Mouse (Mus musculus) cerebellum, adult 2 months (tissue): Measurements from ENCODE around the gene Gpcpd1. TPM values are rescaled to one million over a fixed set of nuclear protein-coding genes. Genes with fewer than 3 reads are reported as not detected.

Source experiments
- DNase-seq, 2 experiments: peaks; one replicate each; pipeline ENCODE4 v3.0.0; 2021
- H3K27ac ChIP-seq: fragments of 200-500 bp; 2 replicates; pipeline ENCODE4 v1.5.1; 2012; ENCODE audit warnings: low read length, control low read depth, inconsistent platforms; ENCODE audit not compliant: insufficient read depth
- H3K27me3 ChIP-seq: fragments of 200-500 bp; 2 replicates; pipeline ENCODE4 v1.6.1; 2012; ENCODE audit warnings: inconsistent platforms, mild to moderate bottlenecking, low read length, moderate library complexity; ENCODE audit not compliant: control insufficient read depth, insufficient read depth
- H3K4me1 ChIP-seq: fragments of 200-500 bp; 2 replicates; pipeline ENCODE4 v1.6.1; 2011; ENCODE audit warnings: low read length; ENCODE audit not compliant: control insufficient read depth, insufficient read depth
- H3K4me3 ChIP-seq: fragments of 200-500 bp; replicated peaks from 2 replicates; pipeline ENCODE3; 2011; ENCODE audit warnings: mild to moderate bottlenecking, low read depth, low read length, control low read depth; ENCODE audit not compliant: insufficient read depth
- CTCF ChIP-seq: fragments of 200-500 bp; IDR thresholded peaks from 2 replicates; pipeline ENCODE4 v1.5.1; 2011; ENCODE audit warnings: low read depth, mild to moderate bottlenecking, control low read depth, low read length, moderate library complexity, borderline replicate concordance; ENCODE audit not compliant: insufficient read depth
- POLR2A ChIP-seq: fragments of 200-500 bp; IDR thresholded peaks from 2 replicates; pipeline ENCODE4 v1.6.1; 2011; ENCODE audit warnings: low read length, control low read depth, borderline replicate concordance; ENCODE audit not compliant: insufficient read depth
- WGBS: fragments of 180-500 bp; shearing (Covaris S2); methylation state at CpG from one replicate; pipeline ENCODE4 v1.1.7; 2018; 5-methylcytosine and 5-hydroxymethylcytosine counted together
- polyA plus RNA-seq: library from polyadenylated mRNA; depleted of rRNA; stranded (reverse); fragments of >200 nt; gene quantifications from 2 replicates; pipeline ENCODE4 v1.2.3, GENCODE M21; 2012

Gpcpd1 gene
- polyA plus RNA-seq, 1 experiment: 81.5 TPM

DNA sequence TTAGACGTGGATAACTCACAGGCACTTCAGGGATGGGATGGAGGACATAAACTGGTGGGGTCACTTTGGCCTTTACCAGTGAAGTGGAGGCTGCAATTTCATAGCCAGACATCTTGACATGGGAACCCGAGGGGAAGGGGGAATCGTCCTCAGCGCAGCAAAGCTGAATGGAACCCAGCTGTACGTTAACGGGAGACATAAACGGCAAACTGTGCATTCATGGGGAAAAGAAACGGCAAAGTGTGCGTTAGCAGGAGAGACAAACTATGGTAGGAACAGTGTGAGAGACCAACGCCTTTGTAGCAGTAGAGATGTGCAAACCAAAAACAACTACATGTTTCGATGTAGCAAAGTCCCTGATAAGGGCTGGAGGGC, 74.6 kb downstream of the Gpcpd1 start:
- H3K27ac ChIP-seq: peak overlapping the region; percentile 98
- TF ChIP-seq CTCF (no peak), POLR2A (no peak)
- WGBS: 33% methylated on average over 11 of the region's 11 CpGs

DNA sequence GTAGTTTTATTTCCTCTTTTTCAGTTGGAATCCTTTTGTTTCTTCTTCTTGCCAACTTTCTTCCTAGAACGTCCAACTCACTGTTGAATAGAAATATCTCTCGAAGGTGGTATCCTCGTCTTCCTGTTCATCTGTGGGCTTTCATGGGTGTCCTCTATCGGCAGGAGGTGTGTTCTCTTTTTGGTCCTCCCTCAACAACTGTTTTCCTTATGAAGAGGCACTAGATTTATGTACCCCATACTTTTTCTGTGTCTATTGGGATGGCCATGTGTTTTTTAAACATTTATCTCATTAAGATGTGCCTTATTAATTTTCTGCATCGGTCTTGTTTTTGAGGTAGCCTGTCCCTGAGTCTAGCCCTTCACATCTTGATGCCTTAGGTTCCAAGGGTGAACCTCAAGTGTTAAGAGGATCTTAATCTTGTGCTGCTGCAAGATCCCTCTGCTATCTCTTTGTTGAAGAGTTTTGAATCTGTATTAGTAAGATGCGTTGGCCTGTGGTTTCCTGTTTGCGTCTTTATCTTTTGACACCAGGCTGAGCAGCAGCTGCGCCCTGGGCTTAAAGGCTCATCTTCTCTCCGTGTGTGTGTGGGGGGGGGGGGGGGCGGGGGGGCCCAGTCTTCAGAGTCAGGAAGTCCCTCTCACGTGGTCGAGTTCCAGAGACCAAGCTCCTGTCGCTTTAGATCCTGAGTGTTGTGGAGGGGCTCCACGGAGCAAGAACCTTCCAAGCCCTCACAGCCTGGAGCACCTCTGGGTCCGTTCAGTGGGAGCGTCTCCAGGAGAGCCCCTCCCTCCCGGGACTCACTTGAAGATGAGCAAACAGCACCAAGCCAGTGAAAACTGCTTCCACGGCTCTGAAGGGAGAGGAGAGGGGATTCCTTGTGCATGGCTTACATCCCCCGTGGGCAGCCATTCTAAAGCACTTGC, 75.2 kb downstream of the Gpcpd1 start:
- no peak for TF ChIP-seq POLR2A
- TF ChIP-seq CTCF: no peak
- DNase-seq: no peak
- Histone ChIP-seq H3K4me3 (no peak overlapping the region), H3K27me3 (no peaks in the 10 kb centered on the region), H3K27ac (peak overlapping the region; percentile 98), H3K4me1 (peaks cover 35% of the 10 kb centered on the region)
- WGBS: 40% methylated on average over 19 of the region's 19 CpGs

More for the DNA sequence above, 74.6 kb downstream of the Gpcpd1 start:
- H3K27me3 ChIP-seq: no peaks in the 10 kb centered on the region
- peak; percentile 22 to 45 for DNase-seq
- H3K4me1 ChIP-seq: peaks cover 30% of the 10 kb centered on the region
- no peak overlapping the region for H3K4me3 ChIP-seq

DNA sequence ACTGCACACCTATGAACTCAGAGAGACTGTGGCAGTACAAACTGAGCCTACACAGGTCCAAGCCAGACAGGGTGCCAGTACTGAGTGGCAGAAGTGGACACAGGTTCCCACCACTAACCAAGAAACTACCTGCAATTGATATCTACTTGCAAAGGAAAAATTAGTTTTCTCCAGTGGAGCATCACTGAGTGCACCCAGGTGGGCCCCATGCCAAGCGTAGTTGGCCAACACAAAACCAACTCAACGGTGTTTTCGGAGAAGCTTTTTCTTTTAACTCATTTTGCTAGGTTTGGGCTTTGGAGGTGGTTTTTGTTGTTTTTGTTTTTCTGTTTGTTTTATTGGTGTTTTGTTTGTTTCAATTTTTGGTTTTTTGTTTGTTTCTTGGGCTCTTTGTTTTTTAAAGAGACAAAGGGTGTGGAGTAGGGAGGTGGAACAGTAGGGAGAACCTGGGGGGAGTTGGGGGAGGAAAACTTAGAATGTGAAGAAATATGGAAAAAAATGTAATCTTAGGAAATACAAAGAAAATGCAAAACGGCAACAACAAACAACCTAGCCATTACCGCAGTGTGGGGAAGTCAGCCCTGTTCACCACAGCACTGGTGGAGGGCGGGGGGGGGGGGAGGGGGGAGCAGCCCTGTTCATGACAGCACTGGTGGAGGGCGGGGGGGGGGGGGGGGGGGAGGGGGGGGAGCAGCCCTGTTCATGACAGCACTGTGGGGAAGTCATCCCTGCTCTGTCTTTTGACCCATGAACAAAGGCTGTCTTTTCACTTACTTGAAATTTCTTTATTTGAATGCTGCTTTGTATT, 76.3 kb downstream of the Gpcpd1 start:
- Histone ChIP-seq H3K4me1 (peaks cover 33% of the 10 kb centered on the region), H3K4me3 (no peak overlapping the region), H3K27ac (0 out of 2 replicates have a peak overlapping the region, but pooled peaks have one; percentile 2), H3K27me3 (no peaks in the 10 kb centered on the region)
- TF ChIP-seq CTCF (no peak), POLR2A (no peak)
- WGBS: 79% methylated on average over 5 of the region's 7 CpGs
- DNase-seq: peak; percentile 26 to 39

DNA sequence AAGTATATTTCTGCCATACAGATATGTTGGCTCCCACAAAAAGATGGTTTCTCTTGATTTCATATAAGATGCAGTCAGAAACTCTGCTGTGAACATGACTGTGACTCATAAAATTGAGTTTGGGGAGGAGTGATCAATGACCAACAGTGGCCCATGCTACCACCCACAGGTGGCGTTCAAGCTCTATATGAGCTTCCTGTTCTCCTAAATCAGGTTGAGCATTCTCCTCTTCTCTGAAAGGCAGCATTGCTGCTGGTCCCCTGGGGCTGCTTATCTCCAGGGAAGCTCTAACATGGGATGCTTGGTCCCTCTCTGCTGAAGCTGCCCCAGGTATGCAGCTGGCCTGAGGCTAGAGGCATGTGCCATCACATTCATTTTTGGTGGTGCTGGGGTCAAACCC, 77.8 kb downstream of the Gpcpd1 start:
- H3K4me1 ChIP-seq: peaks cover 29% of the 10 kb centered on the region
- WGBS: 90% methylated on average over 1 of the region's 1 CpGs
- TF ChIP-seq CTCF: no peak
- no peak for TF ChIP-seq POLR2A
- peak overlapping the region; percentile 17; the same call in 1 of the 2 replicates for H3K27ac ChIP-seq
- H3K4me3 ChIP-seq: no peak overlapping the region
- peak in 1 of 2 experiments; percentile 19 for DNase-seq
- H3K27me3 ChIP-seq: no peaks in the 10 kb centered on the region

DNA sequence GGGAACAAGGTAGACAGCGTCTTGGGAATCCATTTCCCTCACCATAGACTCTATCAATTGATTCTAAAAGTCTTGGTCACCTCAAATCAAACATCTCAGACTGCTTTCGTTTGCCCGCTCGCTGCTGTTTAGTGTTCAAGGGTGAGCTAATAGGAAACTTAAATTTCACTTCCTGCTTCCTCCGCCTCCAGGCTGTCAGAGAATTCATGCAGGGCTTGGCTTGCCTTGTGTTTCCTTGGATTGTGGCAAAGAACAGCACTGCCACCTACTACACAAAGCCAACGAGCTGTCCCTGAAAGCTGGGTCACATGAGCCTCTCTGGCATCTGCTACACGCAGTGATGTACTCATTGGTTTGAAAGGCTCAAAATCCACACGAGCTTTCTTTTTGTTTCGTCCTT, 78.3 kb downstream of the Gpcpd1 start:
- Histone ChIP-seq H3K4me1 (peaks cover 25% of the 10 kb centered on the region), H3K27me3 (no peaks in the 10 kb centered on the region), H3K4me3 (no peak overlapping the region), H3K27ac (peak overlapping the region; percentile 17; the same call in 1 of the 2 replicates)
- whole genome bisulfite sequencing: 14% methylated on average over 9 of the region's 9 CpGs
- no peak for TF ChIP-seq POLR2A
- TF ChIP-seq CTCF: no peak
- peak; percentile 49 to 72 for DNase-seq

DNA sequence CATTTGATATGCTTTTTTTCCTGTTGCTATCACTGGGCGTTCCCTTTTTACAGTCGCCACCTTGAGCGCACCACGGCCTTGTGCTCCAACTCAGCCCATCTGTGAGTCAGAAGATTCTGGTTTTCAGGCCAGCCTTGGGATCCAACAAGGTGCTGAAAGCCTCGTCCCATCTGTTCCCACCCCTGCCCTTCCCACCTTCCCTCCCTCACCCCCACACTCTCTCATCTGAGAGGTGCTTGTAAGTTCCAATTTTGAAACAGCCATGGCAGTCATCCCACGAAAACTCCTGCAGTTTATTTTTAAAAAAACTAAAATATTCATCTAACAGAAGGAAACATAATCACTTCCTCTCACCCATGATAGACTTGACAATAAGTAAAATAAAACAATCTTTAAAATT, 80.0 kb downstream of the Gpcpd1 start:
- no peaks in the 10 kb centered on the region for H3K27me3 ChIP-seq
- DNase-seq: peak in 1 of 2 experiments; percentile 38
- TF ChIP-seq POLR2A (no peak), CTCF (no peak)
- H3K4me3 ChIP-seq: no peak overlapping the region
- H3K27ac ChIP-seq: no peak overlapping the region
- peaks cover 11% of the 10 kb centered on the region for H3K4me1 ChIP-seq
- WGBS: 38% methylated on average over 6 of the region's 6 CpGs

DNA sequence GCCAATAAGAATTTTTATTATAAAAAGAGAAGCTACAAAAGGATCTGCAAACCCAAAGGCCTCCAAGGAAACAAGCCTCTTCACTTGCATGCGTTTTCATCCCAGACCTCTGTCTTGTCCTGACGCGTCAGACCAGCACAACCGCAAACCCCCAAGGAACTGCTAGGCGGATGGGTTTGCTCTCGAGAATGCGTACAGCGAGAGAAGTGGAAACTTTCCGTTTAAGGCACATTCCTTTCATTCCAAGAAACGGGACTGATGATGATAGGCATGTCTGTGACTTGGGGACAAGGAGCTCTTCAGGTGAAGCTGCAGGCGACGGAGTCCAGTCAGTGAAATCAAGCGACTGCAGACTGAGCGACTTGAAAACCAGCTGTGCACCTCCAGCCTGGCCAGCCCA, 80.4 kb downstream of the Gpcpd1 start:
- peaks cover 11% of the 10 kb centered on the region for H3K4me1 ChIP-seq
- 78% methylated on average over 14 of the region's 14 CpGs for WGBS
- H3K27me3 ChIP-seq: no peaks in the 10 kb centered on the region
- DNase-seq: no peak
- H3K27ac ChIP-seq: no peak overlapping the region
- TF ChIP-seq CTCF: no peak
- no peak for TF ChIP-seq POLR2A
- no peak overlapping the region for H3K4me3 ChIP-seq
